Mouse (Mus musculus): ENCODE data around the gene Hmgcs2. TPM values are rescaled to one million over a fixed set of nuclear protein-coding genes. Genes with fewer than 3 reads are reported as not detected.

Hmgcs2 gene
- polyA plus RNA-seq, 1 experiment from 2014 or later, result 6.5 TPM

GRCm38 (mm10) chr3:98353892-98354291 is 73.7 kb downstream of the Hmgcs2 start:
- Histone ChIP-seq H3K4me3 (ENCODE audit: low read depth, low read length) (no peak overlapping the region), H3K9ac (ENCODE audit: low read depth, low read length) (no peak overlapping the region), H3K36me3 (ENCODE audit: control insufficient read depth, insufficient read depth, low read length) (no peaks in the 10 kb centered on the region), H3K27me3 (ENCODE audit: control insufficient read depth, insufficient read depth, low read length) (no peaks in the 10 kb centered on the region), H3K27ac (ENCODE audit: low read depth, low read length) (no peak overlapping the region), H3K4me2 (no peak overlapping the region), H3K9me3 (replicated peaks; ENCODE audit: control insufficient read depth, low read length) (no peaks in the 10 kb centered on the region), H3K4me1 (ENCODE audit: control insufficient read depth, insufficient read depth, low read length) (no peaks in the 10 kb centered on the region)
- ATAC-seq (replicated peaks; ENCODE audit: insufficient number of reproducible peaks, low FRiP score, low TSS enrichment), result no peak
- WGBS (ENCODE audit: insufficient replicate concordance), result 35% methylated on average over 7 of the region's 7 CpGs

- H3K4me2 ChIP-seq, result no peak overlapping the region
- no peaks in the 10 kb centered on the region for H3K4me1 ChIP-seq (ENCODE audit: control insufficient read depth, insufficient read depth, low read length)
- 66% methylated on average over 10 of the region's 10 CpGs for WGBS (ENCODE audit: insufficient replicate concordance)
- no peak overlapping the region for H3K27ac ChIP-seq (ENCODE audit: low read depth, low read length)
- no peak overlapping the region for H3K9ac ChIP-seq (ENCODE audit: low read depth, low read length)
- no peaks in the 10 kb centered on the region for H3K27me3 ChIP-seq (ENCODE audit: control insufficient read depth, insufficient read depth, low read length)
- no peaks in the 10 kb centered on the region for H3K9me3 ChIP-seq (replicated peaks; ENCODE audit: control insufficient read depth, low read length)
- no peak for ATAC-seq (replicated peaks; ENCODE audit: insufficient number of reproducible peaks, low FRiP score, low TSS enrichment)
- H3K36me3 ChIP-seq (ENCODE audit: control insufficient read depth, insufficient read depth, low read length), result no peaks in the 10 kb centered on the region
- no peak overlapping the region for H3K4me3 ChIP-seq (ENCODE audit: low read depth, low read length)
Measured at GRCm38 (mm10) chr3:98355344-98356025, 75.2 kb downstream of the Hmgcs2 start.

- 74% methylated on average over 6 of the region's 6 CpGs for WGBS (ENCODE audit: insufficient replicate concordance)
- Histone ChIP-seq H3K9ac (ENCODE audit: low read depth, low read length) (no peak overlapping the region), H3K27ac (ENCODE audit: low read depth, low read length) (no peak overlapping the region), H3K9me3 (replicated peaks; ENCODE audit: control insufficient read depth, low read length) (no peaks in the 10 kb centered on the region), H3K4me1 (ENCODE audit: control insufficient read depth, insufficient read depth, low read length) (no peaks in the 10 kb centered on the region), H3K4me2 (no peak overlapping the region), H3K4me3 (ENCODE audit: low read depth, low read length) (no peak overlapping the region), H3K27me3 (ENCODE audit: control insufficient read depth, insufficient read depth, low read length) (no peaks in the 10 kb centered on the region), H3K36me3 (ENCODE audit: control insufficient read depth, insufficient read depth, low read length) (no peaks in the 10 kb centered on the region)
- no peak for ATAC-seq (replicated peaks; ENCODE audit: insufficient number of reproducible peaks, low FRiP score, low TSS enrichment)
Measured at GRCm38 (mm10) chr3:98356026-98356365, 75.8 kb downstream of the Hmgcs2 start.

GRCm38 (mm10) chr3:98356632-98357370 is 76.6 kb downstream of the Hmgcs2 start:
- no peak overlapping the region for H3K27ac ChIP-seq (ENCODE audit: low read depth, low read length)
- H3K27me3 ChIP-seq (ENCODE audit: control insufficient read depth, insufficient read depth, low read length), result no peaks in the 10 kb centered on the region
- no peak overlapping the region for H3K4me3 ChIP-seq (ENCODE audit: low read depth, low read length)
- H3K36me3 ChIP-seq (ENCODE audit: control insufficient read depth, insufficient read depth, low read length), result no peaks in the 10 kb centered on the region
- no peak for ATAC-seq (replicated peaks; ENCODE audit: insufficient number of reproducible peaks, low FRiP score, low TSS enrichment)
- no peaks in the 10 kb centered on the region for H3K4me1 ChIP-seq (ENCODE audit: control insufficient read depth, insufficient read depth, low read length)
- 47% methylated on average over 3 of the region's 3 CpGs for WGBS (ENCODE audit: insufficient replicate concordance)
- no peaks in the 10 kb centered on the region for H3K9me3 ChIP-seq (replicated peaks; ENCODE audit: control insufficient read depth, low read length)
- H3K9ac ChIP-seq (ENCODE audit: low read depth, low read length), result no peak overlapping the region
- H3K4me2 ChIP-seq, result no peak overlapping the region

Other genes with a start within 250 kb of the Hmgcs2 start
- gene Adam30, start 119.8 kb upstream of the Hmgcs2 start, polyA plus RNA-seq (2014; fragmentation: Nextera tagmentation; extraction: Ambion mirVana), result 0.06 TPM in 1 of 2 replicates, not detected in the other
- not detected in 2 replicates for gene Reg4, start 58.3 kb upstream of the Hmgcs2 start, polyA plus RNA-seq (2014; fragmentation: Nextera tagmentation; extraction: Ambion mirVana)
- 116 and 119 TPM in 2 replicates for gene Phgdh, start 59.6 kb downstream of the Hmgcs2 start, polyA plus RNA-seq (2014; fragmentation: Nextera tagmentation; extraction: Ambion mirVana)
- 8.2 and 12.1 TPM in 2 replicates for gene Zfp697, start 102.0 kb downstream of the Hmgcs2 start, polyA plus RNA-seq (2014; fragmentation: Nextera tagmentation; extraction: Ambion mirVana)
- gene Gm4450, start 176.7 kb downstream of the Hmgcs2 start, polyA plus RNA-seq (2014; fragmentation: Nextera tagmentation; extraction: Ambion mirVana), result not detected in 2 replicates
- not detected in 2 replicates for gene Hsd3b4, start 230.1 kb downstream of the Hmgcs2 start, polyA plus RNA-seq (2014; fragmentation: Nextera tagmentation; extraction: Ambion mirVana)